Mouse (Mus musculus): ENCODE measurements around the gene Ceacam19.

DNA sequence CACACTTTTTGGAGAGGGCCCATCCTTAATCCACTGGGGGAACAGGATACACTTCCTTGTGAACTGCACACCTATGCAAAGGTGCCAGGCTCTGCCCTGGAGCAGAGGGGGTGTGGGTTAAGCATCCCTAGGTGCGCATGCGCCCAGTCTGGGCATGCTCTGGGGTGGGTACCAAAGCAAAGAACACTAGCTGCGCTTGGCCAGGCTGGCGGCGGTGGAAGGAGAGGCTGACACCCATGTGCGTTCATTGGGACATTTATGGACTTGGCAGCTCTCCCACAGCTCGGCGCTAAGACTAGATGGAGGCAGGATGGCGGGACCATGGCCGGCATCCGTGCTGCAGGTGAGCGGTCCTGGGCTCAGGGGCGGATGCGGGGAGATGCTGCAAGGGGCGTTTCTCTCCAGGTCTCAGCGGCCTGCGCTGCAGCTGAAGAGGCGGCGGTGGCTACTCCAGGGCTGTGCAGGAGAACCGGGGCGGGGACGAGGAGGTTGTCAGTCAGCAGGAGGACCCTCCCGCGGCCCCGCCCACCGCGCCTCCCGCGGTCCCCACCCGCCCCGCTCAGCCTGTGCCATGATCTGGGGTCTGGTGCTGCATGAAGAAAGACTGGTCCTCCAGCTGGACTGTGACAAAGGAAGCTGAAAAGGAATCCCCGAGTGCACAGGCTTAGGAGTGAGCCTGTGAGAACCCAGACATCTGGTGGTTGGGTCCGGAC is 35.8 kb downstream of the Ceacam19 start, which contains the start of gene Gm19345:
- no peak for TF ChIP-seq POLR2A (IDR thresholded peaks at IDR 0.05; ENCODE audit: extremely low read depth, insufficient read depth, low read length)
- TF ChIP-seq CTCF (IDR thresholded peaks at IDR 0.05; ENCODE audit: low read depth, low read length): no peak
